ENCODE assay signal across 17 mouse cellular contexts in the genomic region with DNA sequence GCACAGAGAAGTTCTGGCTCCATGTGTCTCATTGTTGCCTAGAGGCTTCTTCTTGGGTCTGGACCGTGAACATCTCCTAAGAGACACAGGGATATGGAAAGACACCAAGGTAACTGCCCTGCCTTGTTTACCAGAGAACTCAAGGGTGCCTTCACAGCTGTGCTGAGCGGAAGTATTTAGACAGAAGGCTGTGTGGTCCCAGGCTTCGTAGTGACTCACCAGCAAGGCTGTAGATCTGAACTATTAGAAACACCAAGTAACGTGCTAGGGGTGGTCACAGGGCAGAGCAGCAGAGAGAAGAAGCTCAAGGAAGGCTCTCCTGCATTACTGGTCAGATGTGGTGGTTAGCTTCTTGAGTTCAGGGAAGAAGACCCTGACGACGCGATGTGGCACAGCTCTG. TPM values are rescaled to one million over a fixed set of nuclear protein-coding genes. Genes with fewer than 3 reads are reported as not detected.
DNase-seq lines count a peak whose midpoint lies in the region; ATAC-seq lines count a peak whose summit lies in the region.
"Had no signal": no experiment of that assay in that cellular context is flagged by ENCODE, and none has a peak within 500 bp of the region (broad histone marks: within the 10 kb centered on the region; RNA-seq: fewer than 3 reads in every experiment).

No protein-coding gene starts in this region.

- DNase-seq in heart, adult 11 months: peak; percentile 94
- no peak for DNase-seq in heart, postnatal 14 days
- DNase-seq in A20 (ENCODE audit: low read depth, low spot score) (peak; percentile 89), NIH3T3 (ENCODE audit: low read depth) (peak; percentile 40)
- DNase-seq in thymus, postnatal 10 days (ENCODE audit: low spot score in 2 of 2): peak; percentile 42 to 43
- no peak for DNase-seq in cerebellum, postnatal 10 days
- no peak for DNase-seq in adrenal gland, postnatal 4 days (ENCODE audit: low spot score in 2 of 2)
- DNase-seq: adrenal gland, adult 2 months; cerebellum, adult 18-20 months; cerebellum, postnatal 25 days; heart, postnatal 4 days; kidney, adult 11 months; kidney, postnatal 4 days; lung, embryonic 14.5 days; midbrain, embryonic 14.5 days; right cerebral cortex, postnatal 25 days had no signal

- intact Hi-C loops in heart, postnatal 14 days (cut with DNase I): no loop called here

- ATAC-seq in erythroblast, adult 5-6 weeks (replicated peaks; ENCODE audit: low FRiP score, poor library complexity, severe bottlenecking): no peak

RNA-seq across cellular contexts. Expression of gene Lpp, which starts 51.6 kb away (rescaled TPM):
- 10 to 100 TPM; 46.8 to 47.5 TPM for total RNA-seq in heart, postnatal 14 days (2021)
- total RNA-seq in erythroblast, adult 5-6 weeks (2015; ENCODE audit: low replicate concordance): 0.42 and 3.3 TPM in 2 replicates
- 1.3 and 2.0 TPM in 2 replicates for total RNA-seq in erythroblast, adult 5-6 weeks (2017; ENCODE audit: low replicate concordance)
- 10 to 100 TPM; 70.2 to 80.0 TPM for total RNA-seq in adrenal gland, postnatal 4 days (2021)

Comparison
In these comparisons a context has a peak if more than half of its experiments do, and no peak if none do; other contexts are left out.
1. DNase-seq: peak in heart, adult 11 months (single experiment), A20 (single experiment), NIH3T3 (single experiment) and thymus, postnatal 10 days (2 of 2); none in heart, postnatal 14 days (0 of 2), cerebellum, postnatal 10 days (0 of 2) and adrenal gland, postnatal 4 days (0 of 2).
2. RNA of gene Lpp, which starts 51.6 kb away (total RNA-seq): 70.2 to 80.0 TPM in adrenal gland, postnatal 4 days and 46.8 to 47.5 TPM in heart, postnatal 14 days; 0.42 to 3.3 TPM in erythroblast, adult 5-6 weeks; every median in the first group is over 10 times any median in the second.